Mouse (Mus musculus) heart, adult 2 months (tissue): Measurements from ENCODE around the gene Crabp2. TPM values are rescaled to one million over a fixed set of nuclear protein-coding genes. Genes with fewer than 3 reads are reported as not detected.
A peak's percentile ranks its signal among the peaks of the same experiment; 100 is the strongest.

Experiments used
- DNase-seq, 2 experiments: peaks; one replicate each; pipeline ENCODE4 v3.0.0; 2021
- H3K27ac ChIP-seq: fragments of 200-600 bp; 2 replicates; pipeline ENCODE4 v1.8.1; 2022
- H3K27me3 ChIP-seq: fragments of 200-500 bp; 2 replicates; pipeline ENCODE4 v1.6.1; 2012; ENCODE audit warnings: mild to moderate bottlenecking, low read length, inconsistent platforms, mixed read lengths; ENCODE audit not compliant: control insufficient read depth, insufficient read depth
- H3K36me3 ChIP-seq: fragments of 200-500 bp; 2 replicates; pipeline ENCODE4 v1.6.1; 2012; ENCODE audit warnings: low read length, inconsistent platforms; ENCODE audit not compliant: control insufficient read depth, insufficient read depth
- H3K4me1 ChIP-seq: fragments of 200-500 bp; 2 replicates; pipeline ENCODE4 v1.6.1; 2011; ENCODE audit warnings: low read length; ENCODE audit not compliant: control insufficient read depth, insufficient read depth
- H3K4me3 ChIP-seq: fragments of 200-600 bp; 2 replicates; pipeline ENCODE4 v1.8.1; 2022
- H3K79me2 ChIP-seq: fragments of 200-500 bp; replicated peaks from 2 replicates; pipeline ENCODE4 v1.6.1; 2012; ENCODE audit warnings: mild to moderate bottlenecking, inconsistent platforms, low read length, moderate library complexity, mixed read lengths; ENCODE audit not compliant: control insufficient read depth, insufficient read depth
- H3K9ac ChIP-seq: fragments of 200-500 bp; 2 replicates; pipeline ENCODE4 v1.6.1; 2012; ENCODE audit warnings: low read depth, mild to moderate bottlenecking, control low read depth, inconsistent platforms, low read length, mixed read lengths
- CTCF ChIP-seq: fragments of 200-600 bp; IDR thresholded peaks from 2 replicates; pipeline ENCODE4 v1.8.1; 2022; ENCODE audit warnings: antibody characterized with exemption, mild to moderate bottlenecking, moderate library complexity
- EP300 ChIP-seq: fragments of 200-500 bp; IDR thresholded peaks from 2 replicates; pipeline ENCODE4 v1.6.1; 2011; ENCODE audit warnings: low read depth, low read length, control low read depth; ENCODE audit not compliant: insufficient read depth
- POLR2A ChIP-seq: fragments of 200-500 bp; IDR thresholded peaks from 2 replicates; pipeline ENCODE4 v1.6.1; 2011; ENCODE audit warnings: mild to moderate bottlenecking, low read depth, low read length, control low read depth; ENCODE audit not compliant: insufficient read depth
- WGBS: fragments of 180-500 bp; shearing (Covaris S2); methylation state at CpG from one replicate; pipeline ENCODE4 v1.1.7; 2018; 5-methylcytosine and 5-hydroxymethylcytosine counted together
- intact Hi-C: fragments of 180-260 bp; cut with DNase I; formaldehyde crosslinking; loops from one replicate; pipeline ENCODE4 v1.15.1; 2025
- polyA plus RNA-seq: library from polyadenylated mRNA; depleted of rRNA; stranded (reverse); fragments of >200 nt; gene quantifications from 2 replicates; pipeline ENCODE4 v1.2.3, GENCODE M21; 2012
- total RNA-seq, 2 experiments: library from RNA; stranded (reverse); gene quantifications; 2 replicates each; pipeline ENCODE4 v1.2.3; 2021

The Crabp2 gene
- total and polyA plus RNA-seq, 3 experiments, result 0.25 TPM; not detected in 2

DNA sequence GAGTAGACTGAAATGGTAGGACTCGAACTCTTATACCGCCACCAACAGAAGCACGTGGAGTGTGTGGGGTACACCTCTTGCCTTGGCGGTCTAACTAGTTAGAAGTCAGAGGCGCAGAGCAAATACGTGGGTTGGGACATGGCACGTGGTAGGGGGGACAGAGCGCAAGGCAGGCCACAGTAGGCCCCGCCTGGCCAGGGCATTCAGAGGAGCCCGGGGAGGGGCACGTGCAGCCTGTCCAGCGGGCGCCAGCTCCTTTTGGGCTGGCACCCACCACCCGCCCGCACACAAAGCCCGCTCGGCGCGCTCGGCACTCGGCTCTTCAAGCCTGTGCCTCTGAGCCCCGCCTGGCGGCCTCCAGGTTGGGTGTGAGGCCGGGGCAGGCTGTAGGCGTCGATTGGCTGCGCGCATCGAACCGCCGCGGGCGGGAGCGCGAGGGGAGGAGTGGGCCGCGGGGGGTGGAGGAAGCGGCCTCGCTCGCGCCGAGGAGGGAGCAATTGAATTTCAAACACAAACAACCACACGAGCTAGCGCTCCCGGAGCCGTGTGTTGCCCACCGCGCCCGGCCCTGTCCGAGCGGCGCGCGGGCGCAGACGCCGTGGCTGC lies 42.5 kb upstream of the Crabp2 start, which contains the start of gene Hdgf:
Gene Hdgf, plus strand, starts transcription at position 442 of the 606 bp plus-strand sequence.
- intact Hi-C loops, result loop anchor here (1.0 kb wide), 1 partner anchor 19 kb away; no protein-coding TSS in a partner anchor
- Histone ChIP-seq H3K4me3 (peak within 1 kb of the TSS; percentile 98), H3K4me1 (peaks cover 20% of the 10 kb centered on the region), H3K27me3 (no peaks in the 10 kb centered on the region), H3K27ac (peak within 1 kb of the TSS; percentile 93), H3K79me2 (peaks cover 6% of the 10 kb centered on the region; the same call in 1 of the 2 replicates), H3K9ac (peak within 1 kb of the TSS; percentile 94), H3K36me3 (no peaks in the 10 kb centered on the region; the same call in 1 of the 2 replicates)
- TF ChIP-seq EP300 (peak; percentile 60; the same call in 1 of the 2 replicates), POLR2A (peak; percentile 15), CTCF (peak; percentile 44)
- peak; percentile 96 to 97 for DNase-seq
- under 1% methylated on average over 53 of the region's 57 CpGs for WGBS

DNA sequence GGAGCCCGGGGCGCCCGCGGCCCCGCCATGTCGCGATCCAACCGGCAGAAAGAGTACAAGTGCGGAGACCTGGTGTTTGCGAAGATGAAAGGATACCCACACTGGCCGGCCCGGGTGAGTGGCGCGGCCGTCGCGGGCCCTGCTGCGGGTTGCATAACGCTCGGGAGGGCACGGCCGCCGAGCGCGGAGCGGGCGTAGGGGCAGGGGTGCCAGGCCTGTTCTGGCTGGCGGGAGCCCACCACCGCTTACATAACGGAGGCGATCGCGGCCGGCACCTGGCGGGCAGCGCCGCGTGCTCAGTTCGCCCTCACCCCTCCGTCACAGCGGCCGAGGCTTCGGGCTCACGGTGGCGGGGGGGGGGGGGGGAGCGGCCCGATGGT lies 41.9 kb upstream of the Crabp2 start:
- Histone ChIP-seq H3K27ac (peak overlapping the region; percentile 93), H3K4me1 (peaks cover 23% of the 10 kb centered on the region), H3K9ac (peak overlapping the region; percentile 94), H3K4me3 (peak overlapping the region; percentile 98), H3K79me2 (peaks cover 6% of the 10 kb centered on the region; the same call in 1 of the 2 replicates), H3K36me3 (no peaks in the 10 kb centered on the region; the same call in 1 of the 2 replicates), H3K27me3 (no peaks in the 10 kb centered on the region)
- TF ChIP-seq POLR2A (no peak; the same call in 1 of the 2 replicates), CTCF (no peak), EP300 (no peak)
- intact Hi-C loops, result loop anchor here (1.0 kb wide), 1 partner anchor 19 kb away; no protein-coding TSS in a partner anchor
- under 1% methylated on average over 37 of the region's 47 CpGs for WGBS
- DNase-seq, result peak in 1 of 2 experiments; percentile 83

- no peaks in the 10 kb centered on the region for H3K27me3 ChIP-seq
- DNase-seq, result peak; percentile 46 to 53
- WGBS, result under 1% methylated on average over 27 of the region's 27 CpGs
- peaks cover 8% of the 10 kb centered on the region; the same call in 1 of the 2 replicates for H3K79me2 ChIP-seq
- intact Hi-C loops, result loop anchor here (1.0 kb wide), 1 partner anchor 20 kb away; no protein-coding TSS in a partner anchor
- H3K27ac ChIP-seq, result peak overlapping the region; percentile 93
- no peaks in the 10 kb centered on the region; the same call in 1 of the 2 replicates for H3K36me3 ChIP-seq
- H3K9ac ChIP-seq, result peak overlapping the region; percentile 94
- H3K4me1 ChIP-seq, result peaks cover 23% of the 10 kb centered on the region
- TF ChIP-seq EP300 (no peak), POLR2A (no peak), CTCF (no peak)
- peak overlapping the region; percentile 98 for H3K4me3 ChIP-seq
Observed at GRCm38 (mm10) chr3:87906981-87907857, 41.2 kb upstream of the Crabp2 start.

DNA sequence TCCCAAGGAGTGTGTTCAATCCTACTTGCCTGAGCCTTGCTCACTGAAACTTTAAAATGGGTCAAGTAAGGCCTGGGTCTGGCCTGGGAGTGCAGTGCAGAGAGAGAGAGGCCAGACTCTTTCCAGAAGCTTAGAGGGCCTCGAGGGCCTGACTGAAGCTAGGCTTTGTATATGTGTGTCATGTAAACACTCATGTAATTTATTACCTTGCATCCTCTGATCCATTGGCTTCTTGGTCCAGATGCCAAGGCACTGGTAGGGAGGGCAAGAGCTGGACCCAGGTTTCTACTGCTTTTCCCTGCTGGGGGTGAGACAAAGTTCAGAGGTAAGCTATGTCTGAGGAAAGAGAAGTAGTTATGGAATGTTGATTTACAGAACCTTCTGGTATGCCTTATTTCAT lies 40.6 kb upstream of the Crabp2 start:
- WGBS, result 3% methylated on average over 1 of the region's 1 CpGs
- Histone ChIP-seq H3K9ac (peak overlapping the region; percentile 94), H3K4me3 (peak overlapping the region; percentile 98), H3K27ac (peak overlapping the region; percentile 30; the same call in 1 of the 2 replicates), H3K79me2 (peaks cover 8% of the 10 kb centered on the region; the same call in 1 of the 2 replicates), H3K36me3 (no peaks in the 10 kb centered on the region; the same call in 1 of the 2 replicates), H3K4me1 (peaks cover 23% of the 10 kb centered on the region), H3K27me3 (no peaks in the 10 kb centered on the region)
- intact Hi-C loops, result no loop called here
- TF ChIP-seq CTCF, result no peak
- no peak for TF ChIP-seq EP300
- TF ChIP-seq POLR2A, result no peak
- no peak for DNase-seq

GRCm38 (mm10) chr3:87909381-87909780 lies 39.1 kb upstream of the Crabp2 start:
- intact Hi-C loops, result no loop called here
- peak overlapping the region; percentile 83 for H3K27ac ChIP-seq
- TF ChIP-seq POLR2A (no peak), CTCF (no peak), EP300 (no peak)
- no peaks in the 10 kb centered on the region for H3K27me3 ChIP-seq
- H3K9ac ChIP-seq, result no peak overlapping the region
- peaks cover 23% of the 10 kb centered on the region for H3K4me1 ChIP-seq
- peaks cover 8% of the 10 kb centered on the region; the same call in 1 of the 2 replicates for H3K79me2 ChIP-seq
- WGBS, result 91% methylated on average over 2 of the region's 2 CpGs
- no peak overlapping the region for H3K4me3 ChIP-seq
- H3K36me3 ChIP-seq, result no peaks in the 10 kb centered on the region; the same call in 1 of the 2 replicates
- no peak for DNase-seq
